Mouse (Mus musculus) heart, adult 10 weeks (tissue): ENCODE data around the gene Syngr1. TPM values are rescaled to one million over a fixed set of nuclear protein-coding genes. Genes with fewer than 3 reads are reported as not detected.

Experiments used
- polyA plus RNA-seq: library from polyadenylated mRNA; stranded (reverse); fragments of 350-450 nt; fragmentation: Illumina TruSeq; extraction: RNeasy Lipid Tissue Mini Kit (QIAGEN cat#74804); gene quantifications from one replicate; pipeline ENCODE4 v1.2.3, GENCODE M21; 2014; ENCODE audit warnings: low read depth, low replicate concordance

Syngr1 gene
- 116 TPM for polyA plus RNA-seq

DNA sequence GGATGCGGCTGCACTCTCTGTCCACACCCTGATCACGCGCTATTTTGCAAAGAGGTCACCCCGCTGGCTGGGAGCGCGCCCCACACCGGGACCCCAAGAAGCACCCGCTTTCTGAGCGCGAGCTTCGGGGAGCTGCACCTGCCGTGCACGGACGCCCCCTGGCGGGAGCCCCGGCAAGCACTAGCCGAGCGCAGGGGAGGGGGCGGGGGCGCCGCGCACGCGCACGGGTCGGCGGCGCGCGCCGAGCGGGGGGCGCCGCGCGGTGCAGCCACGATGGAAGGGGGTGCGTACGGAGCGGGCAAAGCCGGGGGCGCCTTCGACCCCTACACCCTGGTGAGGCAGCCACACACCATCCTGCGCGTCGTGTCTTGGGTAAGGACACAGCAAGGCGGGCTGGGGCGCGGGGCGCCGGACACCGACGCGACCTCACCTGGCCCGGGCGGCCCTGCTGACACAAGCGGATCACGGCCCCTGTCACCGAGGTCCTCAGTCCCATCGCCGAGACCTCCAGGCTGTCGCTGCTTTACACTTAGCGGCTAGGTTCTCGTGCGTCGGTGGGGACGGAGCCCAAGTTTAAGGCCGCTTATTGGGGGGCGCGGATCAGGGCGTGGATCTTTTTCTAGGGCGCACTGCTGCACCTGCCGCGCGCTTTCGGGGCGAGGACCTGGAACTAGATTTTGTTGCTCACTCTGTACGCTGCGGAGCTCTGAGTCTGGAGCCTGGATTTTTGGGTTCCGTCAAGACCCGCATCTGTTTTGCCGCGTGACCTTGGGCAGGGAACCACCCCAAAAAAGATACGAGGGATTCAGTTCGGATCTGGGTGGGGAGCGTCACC, at the start of gene Syngr1, which contains the start of gene Rpl3:
Gene Syngr1, plus strand, starts transcription at position 214 of the 835 bp plus-strand sequence.
Gene Rpl3, minus strand, starts transcription at position 748 of the 835 bp plus-strand sequence.

DNA sequence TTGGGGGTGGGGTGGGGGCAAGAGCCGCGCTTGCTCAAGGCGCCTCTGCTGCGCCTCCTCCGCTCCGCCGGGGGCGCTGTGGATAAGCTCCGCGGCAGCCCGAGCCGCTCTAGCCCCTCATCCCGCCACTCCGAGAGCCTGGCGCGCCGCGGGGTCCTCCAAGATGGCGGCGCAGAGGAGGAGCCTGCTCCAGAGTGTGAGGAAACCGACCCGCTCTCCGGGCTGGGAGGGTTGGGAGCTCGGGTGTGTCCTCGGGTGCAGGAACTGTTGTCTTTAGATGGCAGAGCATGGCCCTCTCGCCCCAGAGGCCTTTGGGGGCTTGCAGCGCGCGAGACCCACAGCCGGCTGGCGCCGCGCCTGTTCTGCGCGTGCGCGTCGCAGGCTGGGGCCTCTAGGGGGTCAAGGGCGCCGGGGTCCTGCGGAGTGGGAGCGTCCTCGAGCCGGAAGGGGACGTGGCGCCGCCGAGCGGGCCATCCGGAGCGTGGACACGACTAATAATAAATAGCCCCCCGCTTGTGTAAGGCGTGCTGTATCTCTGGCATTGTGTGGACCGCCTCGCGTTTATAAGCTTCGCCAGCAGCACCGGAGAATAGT, 42.0 kb downstream of the Syngr1 start, which contains the start of gene Tab1:
Gene Tab1, plus strand, starts transcription at position 135 of the 594 bp plus-strand sequence.

Other genes with a start within 250 kb of the Syngr1 start
- 7.9 TPM for gene Apobec3, start 199.7 kb upstream of the Syngr1 start, polyA plus RNA-seq
- gene Cbx7, start 120.2 kb upstream of the Syngr1 start, polyA plus RNA-seq, result 30.0 TPM
- gene Pdgfb, start 76.4 kb upstream of the Syngr1 start, polyA plus RNA-seq, result 32.2 TPM
- gene Rpl3, start 534 bp downstream of the Syngr1 start, polyA plus RNA-seq, result 294 TPM
- 19.5 TPM for gene Tab1, start 41.8 kb downstream of the Syngr1 start, polyA plus RNA-seq
- 2.9 TPM for gene Mgat3, start 82.4 kb downstream of the Syngr1 start, polyA plus RNA-seq
- gene Mief1, start 142.7 kb downstream of the Syngr1 start, polyA plus RNA-seq, result 13.3 TPM
- gene AC140267.1, start 144.5 kb downstream of the Syngr1 start, polyA plus RNA-seq, result not detected
- 104 TPM for gene Atf4, start 163.8 kb downstream of the Syngr1 start, polyA plus RNA-seq
- 20.4 TPM for gene Rps19bp1, start 173.0 kb downstream of the Syngr1 start, polyA plus RNA-seq
- gene Cacna1i, start 195.9 kb downstream of the Syngr1 start, polyA plus RNA-seq, result 0.05 TPM